1 mouse cellular context compared by ENCODE assay signal in the genomic region with DNA sequence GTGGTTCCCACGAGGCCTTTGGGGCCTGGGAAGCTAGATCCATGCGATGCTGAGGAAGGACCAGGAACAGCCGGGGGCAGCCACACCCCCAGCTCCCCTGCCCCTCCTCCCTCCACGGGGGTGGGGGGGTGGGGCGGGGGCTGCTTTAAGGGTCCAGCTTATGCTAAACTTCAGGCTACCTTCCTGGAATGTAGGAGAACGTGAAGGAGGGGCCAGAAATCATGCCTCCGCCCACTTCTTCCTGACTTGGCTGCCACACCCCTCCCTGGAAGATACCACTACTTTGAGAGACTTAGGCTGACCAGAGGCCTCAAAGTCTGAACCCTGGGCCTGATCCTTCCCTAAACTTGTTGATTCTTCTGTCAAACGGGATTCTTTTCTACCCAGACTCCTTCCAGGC.
TF ChIP-seq lines count a peak whose summit lies in the region.

No protein-coding gene starts in this region.

TF ChIP-seq in MEL, 35 proteins besides CTCF, POLR2A, EP300 and RAD21 (continued from another document):
- no peak for TF ChIP-seq KAT2A (conservative IDR thresholded peaks at IDR 0.05; ENCODE audit: low read depth, low read length)
- no peak for TF ChIP-seq E2F4 (IDR thresholded peaks at IDR 0.05; ENCODE audit: borderline replicate concordance, low read depth, low read length)
- TF ChIP-seq TCF12 (IDR thresholded peaks at IDR 0.05; ENCODE audit: low read depth, low read length), result no peak
- TF ChIP-seq CHD1 (IDR thresholded peaks at IDR 0.05; ENCODE audit: low read depth, low read length), result no peak
- TF ChIP-seq TAL1 (IDR thresholded peaks at IDR 0.05; ENCODE audit: low read length), result no peak
- TF ChIP-seq NELFE (IDR thresholded peaks at IDR 0.05; ENCODE audit: low read depth, low read length), result no peak
- TF ChIP-seq USF2 (IDR thresholded peaks at IDR 0.05; ENCODE audit: borderline replicate concordance in 1 of 2, insufficient read depth in 1 of 2, low read depth in 1 of 2, low read length in 2 of 2), result no peak
- no peak for TF ChIP-seq MYC (IDR thresholded peaks at IDR 0.05; ENCODE audit: low read depth, low read length)
- TF ChIP-seq POLR2AphosphoS2 (IDR thresholded peaks at IDR 0.05; ENCODE audit: low read length), result no peak
